Mouse (Mus musculus): ENCODE results near the gene Golga4.
A peak's percentile ranks its signal among the peaks of the same experiment; 100 is the strongest.

Gene Golga4

DNA sequence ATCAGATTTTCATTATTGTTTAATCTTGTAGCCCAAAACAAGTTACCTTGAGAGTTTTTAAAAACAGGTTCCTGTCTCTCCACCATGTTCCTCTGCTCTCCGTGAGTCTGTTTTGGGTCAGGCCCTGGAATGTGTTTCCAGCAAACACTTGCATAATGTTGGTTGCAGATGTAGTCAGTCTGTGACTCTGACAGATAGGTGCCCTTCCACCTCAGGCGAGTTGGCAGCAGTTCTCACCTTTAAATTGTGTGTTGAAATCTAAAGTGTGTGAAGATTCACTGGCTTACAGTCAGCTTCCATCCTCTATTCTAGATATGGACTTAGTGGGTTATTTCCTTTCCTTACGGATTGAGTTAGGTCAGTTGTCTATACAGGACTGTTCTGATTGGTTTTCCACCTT lies 23.7 kb downstream of the Golga4 start:
- no peak for DNase-seq

DNA sequence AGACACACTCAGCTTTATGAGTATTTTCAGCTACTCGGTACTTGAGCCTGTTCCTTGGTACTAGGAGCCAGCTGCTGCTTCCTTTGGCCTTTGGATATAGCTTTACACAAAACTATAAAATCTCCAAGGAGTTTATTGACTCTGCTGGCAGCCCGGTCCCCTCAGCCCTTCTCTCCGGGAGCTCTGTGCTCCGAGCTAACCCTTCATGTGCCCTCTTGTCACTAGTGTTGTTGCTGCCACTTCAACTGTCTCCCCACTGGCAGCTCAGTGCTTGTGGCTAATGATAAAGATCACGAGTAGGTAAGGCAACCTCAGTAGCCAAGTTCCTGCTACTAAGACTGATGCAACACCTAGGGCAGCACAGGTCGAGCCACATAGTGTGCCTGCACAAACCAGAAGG lies 24.6 kb downstream of the Golga4 start:
- peak; percentile 53 for DNase-seq

DNA sequence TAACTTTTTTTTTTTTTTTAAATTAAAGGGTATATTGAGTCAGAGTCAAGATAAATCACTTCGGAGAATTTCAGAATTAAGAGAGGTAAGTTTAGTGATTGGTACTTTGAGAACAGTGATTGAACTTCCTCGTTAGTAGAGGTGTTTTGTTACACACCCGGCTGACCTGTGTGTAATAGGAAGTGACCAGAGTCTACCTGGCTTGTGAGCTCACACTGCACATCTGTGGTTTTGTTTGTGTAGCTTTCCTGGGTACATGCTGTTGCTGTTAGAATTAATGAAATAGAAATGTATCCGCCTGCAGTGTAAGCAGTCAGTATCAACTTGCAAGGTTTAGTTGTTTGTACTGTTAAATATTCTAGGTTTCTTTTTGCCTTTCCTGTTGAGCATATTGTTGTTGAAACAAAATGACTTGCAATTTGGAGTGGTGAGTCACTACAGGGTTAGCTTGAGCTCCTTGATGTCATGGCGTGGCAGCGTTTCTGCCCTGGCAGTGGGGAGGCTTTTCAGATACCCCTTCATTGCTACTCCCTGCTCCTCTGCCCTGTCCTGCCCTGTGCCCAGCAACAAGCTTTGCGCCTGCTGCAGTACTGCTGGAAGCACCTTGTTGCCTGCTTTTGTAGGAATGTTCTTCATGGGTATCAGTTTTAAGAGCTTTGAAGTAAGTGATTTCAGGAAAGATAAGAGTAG lies 26.6 kb downstream of the Golga4 start:
- DNase-seq = peak; percentile 70

DNA sequence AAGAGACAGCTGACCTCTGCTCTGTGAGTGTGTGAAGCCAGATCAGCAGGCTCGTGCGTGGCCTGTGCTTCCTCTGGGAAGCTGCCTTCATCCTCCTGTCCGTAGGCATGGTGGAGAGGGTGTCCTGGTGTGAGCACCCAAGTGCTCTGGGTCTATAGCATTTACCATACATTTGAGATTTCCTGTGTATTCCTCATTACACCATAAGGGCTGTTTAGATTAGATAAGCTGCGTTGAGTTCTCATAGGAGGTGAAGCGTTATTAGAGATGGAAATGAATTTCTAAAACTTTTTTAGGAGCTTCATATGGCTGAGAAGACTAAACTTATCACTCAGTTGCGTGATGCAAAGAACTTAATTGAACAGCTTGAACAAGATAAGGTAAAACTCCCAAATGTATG lies 30.9 kb downstream of the Golga4 start:
- DNase-seq = no peak

DNA sequence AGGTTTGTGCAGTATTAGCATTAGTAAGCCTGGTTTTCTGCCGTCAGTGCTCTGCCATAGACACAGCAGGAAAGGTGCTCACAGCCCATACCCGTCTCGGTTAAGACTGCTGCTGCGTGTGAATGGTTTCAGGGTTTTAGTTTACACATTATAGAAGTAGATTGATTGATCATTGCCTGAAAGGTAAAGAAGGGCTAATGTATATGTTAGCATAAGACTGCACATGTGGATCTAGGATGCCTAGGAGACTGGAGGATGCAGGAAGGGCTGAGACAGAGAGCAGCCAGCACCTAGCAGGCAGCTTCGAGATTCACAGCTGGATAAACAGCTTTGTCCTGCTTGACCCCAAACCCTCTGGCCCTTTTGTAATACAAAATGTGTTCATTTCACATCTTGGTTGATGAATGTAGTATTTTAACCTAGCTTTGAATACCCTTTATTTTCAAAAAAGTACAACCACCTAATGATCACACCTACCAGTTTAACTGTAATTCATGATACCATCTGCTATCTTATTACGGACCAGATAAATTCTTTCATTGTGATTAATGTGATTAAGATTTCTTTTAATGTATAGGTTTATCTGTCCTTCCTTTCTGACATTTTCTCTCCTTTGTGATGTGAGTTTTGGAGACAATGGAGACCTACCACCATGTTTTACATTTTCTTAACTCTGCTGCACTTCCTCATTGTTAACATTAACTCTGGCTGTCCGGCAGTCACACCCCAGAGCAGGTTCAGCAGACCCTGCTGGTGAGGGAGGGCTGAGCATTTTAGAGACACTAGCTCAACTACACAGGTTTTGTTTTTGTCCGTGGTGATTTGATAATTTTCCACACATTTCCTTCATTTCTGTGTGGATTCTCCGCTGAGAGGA lies 31.6 kb downstream of the Golga4 start:
- DNase-seq = peak; percentile 55

DNA sequence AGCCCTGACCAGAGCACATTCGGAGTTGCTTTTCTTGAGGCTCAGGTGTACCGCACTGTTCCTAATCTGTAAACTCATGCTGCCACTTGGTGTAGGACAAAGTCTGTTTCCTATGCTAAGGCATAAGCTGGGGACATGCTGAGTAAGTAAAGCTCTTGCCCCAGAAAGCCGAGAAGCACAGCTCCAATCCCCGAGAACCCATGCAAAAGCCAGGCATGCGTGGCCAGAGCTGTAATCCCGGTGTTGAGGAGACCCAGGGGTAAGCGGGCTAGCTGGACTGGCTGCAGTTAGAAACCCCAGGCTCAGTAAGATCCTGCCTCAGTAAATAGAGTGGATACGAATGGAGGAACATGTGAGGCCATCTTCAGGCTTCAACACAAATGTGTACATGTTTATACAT lies 35.8 kb downstream of the Golga4 start:
- peak; percentile 72 for DNase-seq

DNA sequence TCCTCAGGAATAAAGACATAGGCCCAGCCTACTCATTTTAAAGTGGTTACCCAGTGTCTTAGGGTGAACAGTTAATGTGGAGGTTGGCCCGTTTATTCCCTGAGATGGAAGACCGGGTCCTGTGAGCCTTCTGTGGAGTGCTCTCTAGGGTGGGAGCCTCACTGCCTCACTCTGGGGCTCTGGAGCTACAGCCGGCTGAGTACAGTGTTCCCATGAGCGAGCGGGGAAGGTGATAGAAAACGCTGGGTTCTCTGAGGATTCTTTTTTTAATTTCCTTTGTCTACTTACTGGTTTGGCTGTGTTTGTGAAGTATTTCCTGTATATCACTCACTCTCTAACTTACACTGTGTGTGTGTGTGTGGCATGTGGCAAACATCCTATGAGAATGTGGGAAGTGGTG lies 39.1 kb downstream of the Golga4 start:
- DNase-seq = peak; percentile 55

DNA sequence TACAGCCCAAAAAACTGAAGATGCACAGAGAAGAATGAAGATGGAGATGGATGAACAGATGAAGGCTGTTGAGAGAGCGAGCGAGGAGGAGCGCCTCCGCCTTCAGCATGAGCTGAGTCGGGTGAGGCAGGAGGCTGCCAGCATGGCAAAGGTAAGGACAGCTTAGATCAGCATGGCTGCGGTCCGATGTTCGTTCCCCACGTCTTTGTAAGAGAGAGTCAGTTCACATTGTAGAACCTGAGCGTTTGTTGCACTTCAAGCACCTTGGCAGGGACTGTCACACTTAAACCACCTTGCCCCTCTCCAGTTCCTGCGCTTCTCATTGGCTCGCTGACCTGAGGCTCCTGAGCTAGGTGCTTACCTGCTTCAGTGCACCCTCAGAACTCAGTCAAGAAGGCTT lies 42.6 kb downstream of the Golga4 start:
- peak; percentile 72 for DNase-seq

DNA sequence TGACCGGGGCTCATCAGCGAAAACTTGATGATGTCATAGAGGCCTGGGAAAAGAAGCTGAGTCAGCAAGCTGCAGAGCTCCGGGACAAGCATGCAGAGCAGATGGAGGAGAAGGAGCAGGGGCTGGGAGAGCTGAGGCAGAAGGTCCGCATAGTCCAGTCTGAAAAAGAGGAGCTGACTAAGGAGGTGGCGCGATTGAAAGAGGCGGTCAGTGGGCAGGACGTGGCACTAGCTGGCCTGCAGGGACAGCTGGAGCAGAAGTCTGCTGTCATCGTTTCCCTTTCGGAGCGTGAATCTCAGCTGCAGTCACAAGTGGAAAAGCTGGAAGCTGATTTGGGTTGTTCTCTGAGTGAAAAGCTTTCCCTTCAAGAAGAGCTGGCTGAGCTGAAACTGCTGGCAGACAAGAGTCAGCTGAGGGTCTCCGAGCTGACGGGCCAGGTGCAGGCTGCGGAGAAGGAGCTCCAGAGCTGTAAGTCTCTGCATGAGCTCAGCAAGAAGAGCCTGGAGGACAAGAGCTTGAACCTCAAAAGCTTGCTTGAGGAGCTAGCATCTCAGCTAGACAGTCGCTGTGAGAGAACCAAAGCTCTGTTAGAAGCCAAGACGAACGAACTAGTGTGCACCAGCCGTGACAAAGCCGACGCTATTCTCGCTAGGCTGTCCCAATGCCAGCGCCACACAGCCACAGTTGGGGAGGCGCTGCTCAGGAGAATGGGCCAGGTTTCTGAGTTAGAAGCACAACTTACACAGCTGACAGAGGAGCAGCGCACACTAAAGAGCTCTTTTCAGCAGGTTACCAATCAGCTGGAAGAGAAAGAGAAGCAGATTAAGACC lies 51.1 kb downstream of the Golga4 start:
- DNase-seq = peak; percentile 96

DNA sequence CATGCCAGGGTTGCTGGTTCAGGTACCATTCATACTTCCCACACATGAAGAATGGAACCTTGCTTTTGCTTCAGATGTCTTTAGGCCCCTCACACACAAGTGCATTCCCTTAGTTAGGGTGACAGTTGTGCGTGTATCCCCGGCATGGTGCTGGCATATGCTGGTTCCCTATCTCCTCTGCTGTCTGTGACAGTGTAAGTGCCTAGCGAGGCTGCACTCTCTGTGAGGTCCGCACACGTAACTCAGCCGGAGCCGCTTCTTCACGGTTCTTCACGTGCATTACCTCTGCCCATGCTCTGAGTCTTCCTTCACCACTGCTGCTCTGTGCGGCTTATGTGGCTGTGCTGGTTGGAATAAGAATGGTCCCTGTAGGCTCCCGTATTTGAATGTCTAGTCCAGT lies 57.3 kb downstream of the Golga4 start:
- DNase-seq = peak; percentile 90

DNA sequence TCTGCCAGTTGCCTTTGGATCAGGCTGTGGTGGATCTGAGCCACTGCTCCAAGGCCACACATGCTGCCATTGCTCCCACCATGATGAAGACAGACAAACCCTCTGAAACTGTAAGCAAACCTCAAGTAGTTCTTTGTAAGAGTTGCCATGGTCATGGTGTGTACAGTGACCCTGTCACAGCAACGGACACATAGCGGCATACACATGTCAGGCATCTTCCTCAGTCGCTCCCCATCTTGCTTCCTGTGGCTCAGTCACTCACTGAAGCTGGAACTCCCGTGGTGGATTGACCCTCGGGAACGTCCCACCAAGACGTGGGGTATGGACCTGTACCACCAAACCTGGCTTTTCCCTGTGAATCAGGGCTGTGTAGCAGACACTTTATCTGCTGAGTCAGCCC lies 57.8 kb downstream of the Golga4 start:
- peak; percentile 80 for DNase-seq

DNA sequence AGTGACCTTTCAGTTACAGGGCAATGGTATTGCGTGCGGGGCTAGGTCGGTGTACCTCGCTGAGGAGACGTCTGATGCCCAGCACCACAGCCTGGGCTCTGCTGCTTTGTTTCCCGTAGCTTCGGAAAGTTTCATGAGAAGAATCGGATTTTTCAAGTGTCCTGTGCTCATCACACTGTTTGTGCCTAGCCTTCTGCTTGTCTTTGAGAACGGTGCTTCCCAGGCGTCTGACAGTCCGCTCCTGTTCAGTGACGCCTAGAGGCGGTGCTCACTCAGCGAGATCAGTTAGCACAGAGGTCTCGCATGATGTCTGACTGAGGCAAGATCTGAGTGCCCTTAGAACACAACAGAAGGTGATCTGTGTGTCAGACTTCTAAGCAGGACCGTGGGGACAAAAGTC lies 58.6 kb downstream of the Golga4 start:
- peak; percentile 71 for DNase-seq

DNA sequence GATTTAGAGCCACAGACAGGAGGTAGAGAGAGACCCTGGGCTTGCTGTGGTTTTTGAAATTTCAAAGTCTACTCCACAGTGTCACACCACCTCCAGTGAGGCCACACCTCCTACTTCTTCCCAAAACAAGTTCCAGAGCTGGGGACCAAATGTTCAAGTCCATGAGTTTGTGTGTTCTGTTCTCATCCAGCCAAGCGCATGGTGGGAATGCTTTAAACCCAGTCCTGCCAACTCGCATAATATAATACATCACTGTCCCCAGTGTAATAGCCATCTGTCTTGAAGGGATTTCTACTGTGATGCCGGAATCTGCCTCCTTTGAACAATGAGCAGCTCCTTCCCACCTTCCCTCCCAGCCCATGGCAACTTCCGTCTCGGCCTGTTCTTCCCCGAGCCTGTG lies 63.3 kb downstream of the Golga4 start:
- DNase-seq = no peak

DNA sequence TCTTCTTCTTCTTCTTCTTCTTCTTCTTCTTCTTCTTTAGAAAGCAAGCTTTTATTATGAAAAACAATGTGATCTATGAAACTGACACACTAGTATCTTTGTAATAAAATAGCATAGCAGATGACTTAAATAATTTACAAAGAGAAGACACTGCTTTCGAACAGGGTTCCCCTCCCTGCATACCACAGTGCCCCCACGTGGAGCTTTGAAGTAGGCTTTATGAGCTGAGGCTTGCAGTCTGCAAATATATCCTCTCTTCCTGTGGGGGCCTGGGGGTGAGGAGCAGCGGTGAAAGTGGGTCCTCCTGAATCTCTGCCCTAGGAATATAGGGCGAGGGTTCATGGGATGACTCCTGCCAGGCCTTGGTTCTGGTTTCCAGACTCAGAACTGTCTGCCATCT lies 64.8 kb downstream of the Golga4 start:
- no peak for DNase-seq

DNA sequence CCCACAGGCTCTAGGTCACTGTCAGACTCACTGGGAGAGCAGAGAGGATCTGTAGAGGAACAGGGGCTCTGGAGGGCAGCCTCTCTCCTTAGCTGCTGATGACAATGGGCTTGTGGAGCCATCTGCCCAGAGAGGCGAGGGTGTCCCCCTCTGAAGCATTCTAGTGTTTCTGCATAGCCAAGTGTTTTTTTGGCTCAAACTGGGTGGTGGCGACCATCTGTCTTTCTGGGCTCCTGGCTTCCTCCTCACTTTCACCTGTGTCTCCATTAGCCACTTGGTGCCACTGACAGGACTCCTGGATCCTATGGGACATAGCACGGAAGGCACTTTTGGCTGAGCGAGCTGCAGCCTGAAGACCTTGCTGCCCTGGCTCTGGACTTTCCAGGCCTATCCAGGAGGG lies 65.6 kb downstream of the Golga4 start:
- DNase-seq = no peak

DNA sequence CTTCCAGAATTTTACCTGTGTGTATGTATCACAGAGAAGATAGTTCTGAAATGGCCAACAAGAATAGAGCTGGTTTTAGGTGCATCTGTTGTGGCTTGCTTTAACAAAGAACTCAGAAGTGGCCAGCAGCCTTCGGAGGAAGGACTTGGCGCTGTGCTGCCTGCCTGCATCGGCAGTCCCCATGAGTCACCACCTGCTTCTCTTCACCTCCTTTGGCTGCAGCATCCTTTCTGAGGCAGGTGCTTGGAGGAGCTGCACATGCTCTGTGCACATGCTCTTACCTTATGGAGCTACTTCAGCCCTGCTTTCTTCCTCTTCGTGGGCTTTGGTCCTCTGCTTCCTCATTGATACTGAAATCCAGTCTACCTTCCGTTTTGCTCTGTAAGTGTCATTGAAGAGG lies 68.8 kb downstream of the Golga4 start:
- DNase-seq = no peak

DNA sequence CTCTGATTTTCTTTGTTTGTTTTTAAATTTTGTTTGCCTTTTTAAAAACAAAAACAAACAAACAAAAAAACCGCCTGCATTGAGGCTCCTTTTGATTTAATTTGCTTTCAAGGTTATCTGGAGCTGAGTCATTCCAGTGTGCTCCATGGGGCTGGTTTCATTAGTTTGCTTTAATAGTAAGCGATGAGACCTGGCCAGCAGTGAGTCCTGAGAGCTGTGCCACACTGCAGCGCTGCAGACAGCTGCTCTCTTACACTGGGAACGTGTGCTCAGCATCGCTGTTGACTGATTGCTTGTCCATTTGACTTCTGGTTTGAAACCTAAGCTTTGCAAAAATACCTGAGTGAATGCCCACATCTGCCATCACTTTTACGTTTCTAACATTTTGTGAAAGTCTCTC lies 74.3 kb downstream of the Golga4 start:
- DNase-seq = no peak

DNA sequence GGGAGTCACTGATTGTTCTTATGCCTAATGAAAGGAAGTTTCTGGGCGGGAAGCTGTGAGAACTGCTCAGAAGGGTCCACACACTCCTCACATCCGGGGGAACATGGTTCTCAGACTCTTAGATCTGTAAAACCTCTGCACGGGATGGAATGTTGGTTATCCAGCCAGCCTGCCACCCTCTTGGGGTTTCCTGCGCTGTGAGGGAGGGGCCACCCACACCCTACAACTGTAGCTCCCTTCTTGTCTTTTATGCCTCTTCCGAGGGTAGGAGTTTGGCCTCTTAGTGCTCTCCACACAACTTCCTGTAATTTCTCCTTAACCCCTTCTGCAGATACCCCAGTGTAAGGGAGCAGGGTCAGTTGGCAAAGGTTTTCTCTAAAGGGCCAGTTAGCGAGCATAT lies 76.7 kb downstream of the Golga4 start:
- no peak for DNase-seq

DNA sequence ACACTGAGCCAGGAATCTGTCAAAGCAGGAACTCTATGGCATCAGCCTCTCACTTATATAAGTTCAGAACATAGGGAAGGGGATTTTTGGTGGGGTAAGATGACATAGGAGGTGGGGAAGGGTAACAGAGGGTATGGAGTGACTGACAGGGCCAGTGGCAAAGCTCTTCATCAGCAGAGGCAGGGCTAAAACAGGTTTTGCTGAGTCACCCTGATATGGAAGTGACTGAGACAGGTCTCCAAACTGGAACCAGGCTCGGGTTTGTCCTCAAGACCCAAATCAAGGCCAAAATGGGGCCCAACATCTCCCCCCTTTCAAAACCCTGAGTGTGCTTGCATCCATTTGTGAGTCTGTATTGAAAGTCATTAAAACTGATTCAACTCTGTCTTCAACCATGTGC lies 78.8 kb downstream of the Golga4 start:
- no peak for DNase-seq

DNA sequence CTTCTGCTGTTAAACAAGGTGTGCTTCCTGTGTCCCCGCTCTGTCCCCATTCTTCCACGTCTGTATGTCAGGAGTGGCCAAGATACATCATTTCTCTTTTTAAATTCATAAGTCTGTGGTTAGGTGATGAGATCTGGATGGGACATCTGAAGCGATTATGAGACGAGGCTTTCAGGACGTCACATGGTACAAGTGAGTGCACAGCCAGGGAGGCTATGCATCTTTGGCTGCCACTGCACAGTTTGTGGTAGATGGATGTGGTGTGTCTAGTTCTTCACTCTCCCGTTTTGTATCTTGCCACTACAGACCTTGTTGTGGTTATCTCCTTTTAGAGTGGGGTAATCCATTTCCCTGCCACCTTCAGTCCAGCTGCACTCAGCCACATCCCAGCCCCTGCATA lies 79.9 kb downstream of the Golga4 start:
- DNase-seq = no peak

DNA sequence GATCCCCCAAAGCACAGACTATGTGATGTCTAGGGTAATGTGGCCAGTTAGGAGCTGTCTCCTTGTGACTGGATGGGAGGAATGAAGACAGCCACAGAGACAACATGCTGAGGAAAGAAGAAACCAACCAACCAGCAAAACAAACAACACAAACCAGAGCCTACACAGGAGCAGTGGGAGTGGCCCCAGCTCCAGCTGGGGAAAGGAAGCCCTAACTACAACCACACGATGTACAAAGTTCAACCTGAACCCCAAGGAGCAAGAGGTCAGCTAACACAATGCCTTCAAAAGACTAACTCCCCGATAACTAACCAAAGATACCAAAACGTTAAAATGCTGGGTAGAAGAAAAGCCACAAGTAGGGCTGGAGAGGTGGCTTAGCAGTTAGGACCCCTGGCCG lies 81.0 kb downstream of the Golga4 start:
- DNase-seq = no peak

DNA sequence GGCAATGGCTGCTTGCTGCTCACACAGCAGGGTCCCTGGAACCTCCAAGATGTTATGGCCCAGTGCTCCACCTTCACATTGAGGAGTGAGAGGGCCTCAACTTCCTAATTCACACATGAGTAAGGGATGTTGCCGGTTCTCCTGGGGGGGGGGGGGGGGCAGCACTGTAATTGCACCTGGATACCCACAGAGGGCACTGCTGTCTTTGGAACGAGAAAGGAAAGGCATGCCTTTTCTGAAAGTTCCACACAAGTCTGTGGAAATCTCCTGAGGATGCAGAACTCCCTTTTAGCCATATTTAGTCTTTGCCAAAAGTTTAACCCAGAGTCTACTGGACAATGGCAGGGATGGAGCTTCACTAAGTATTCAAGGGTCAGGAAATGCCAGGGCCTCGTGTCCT lies 83.2 kb downstream of the Golga4 start:
- no peak for DNase-seq

DNA sequence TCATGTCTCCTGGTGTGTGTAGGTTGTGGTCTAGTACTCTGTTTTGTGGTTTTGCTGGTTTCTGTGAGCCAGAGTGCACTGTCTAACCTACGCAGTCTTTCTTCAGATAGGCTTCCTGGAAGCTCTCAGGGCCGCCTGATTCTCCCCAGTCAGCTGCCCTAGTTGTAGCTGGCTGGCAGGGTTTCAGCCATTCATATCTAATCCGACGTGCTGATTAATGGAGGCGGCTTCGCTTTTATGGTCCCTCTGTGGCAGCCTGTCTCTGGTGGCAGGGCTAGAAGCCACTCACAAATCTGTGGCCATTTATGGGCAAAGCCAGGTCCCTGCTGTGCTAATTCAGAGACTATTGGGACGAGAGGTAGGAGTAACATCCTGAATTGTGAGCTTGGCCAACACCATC lies 84.2 kb downstream of the Golga4 start:
- DNase-seq = no peak

DNA sequence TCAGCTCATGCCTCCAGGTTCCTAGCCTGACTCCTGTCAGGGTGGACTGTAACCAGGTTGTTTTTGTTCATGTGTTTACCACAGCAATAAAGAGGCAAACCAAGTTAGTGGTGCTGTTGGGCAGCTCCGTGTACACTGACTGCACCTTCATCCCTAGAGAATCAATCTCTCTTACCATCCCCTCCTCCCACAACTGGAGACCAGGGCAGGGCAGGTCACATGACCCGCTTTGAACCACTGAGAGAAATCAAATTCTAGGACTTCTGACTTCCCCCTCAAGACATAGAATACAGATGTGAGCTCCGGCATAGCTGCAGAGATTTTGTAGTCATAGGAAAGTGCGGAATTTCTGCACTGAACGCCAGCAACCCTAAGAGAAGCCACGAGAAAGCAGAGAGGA lies 85.6 kb downstream of the Golga4 start:
- peak; percentile 80 for DNase-seq

Data from heart, adult 11 months (tissue).